Mouse (Mus musculus) c-Kit-positive CD71-positive TER-119-negative erythroid progenitor cells, embryonic 14.5 days (primary cell): ENCODE data around the gene Acoxl.
A peak's percentile ranks its signal among the peaks of the same experiment; 100 is the strongest.

Experiments used
- DNase-seq: peaks from one replicate; pipeline ENCODE4 v3.0.0-alpha.2; 2013; ENCODE audit warnings: low read depth

The Acoxl gene

DNA sequence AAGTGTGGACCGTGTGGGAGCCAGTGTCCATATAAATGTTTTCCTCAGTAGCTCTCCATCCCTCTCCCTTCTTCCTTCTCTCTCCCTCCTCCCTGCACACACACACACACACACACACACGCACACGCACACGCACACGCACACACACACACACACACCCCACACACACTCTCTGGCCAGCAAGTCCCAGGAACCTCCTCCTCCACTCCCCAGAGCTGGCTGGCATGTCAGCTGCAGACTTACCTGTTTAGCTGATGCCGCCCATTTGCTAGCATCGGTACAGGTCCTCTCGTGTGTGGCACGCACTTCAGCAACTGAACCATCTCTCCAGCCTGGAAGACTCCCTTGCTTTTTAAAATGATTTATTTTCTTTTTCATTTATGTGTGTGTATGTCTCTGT, 280.3 kb downstream of the Acoxl start:
- DNase-seq, result no peak

DNA sequence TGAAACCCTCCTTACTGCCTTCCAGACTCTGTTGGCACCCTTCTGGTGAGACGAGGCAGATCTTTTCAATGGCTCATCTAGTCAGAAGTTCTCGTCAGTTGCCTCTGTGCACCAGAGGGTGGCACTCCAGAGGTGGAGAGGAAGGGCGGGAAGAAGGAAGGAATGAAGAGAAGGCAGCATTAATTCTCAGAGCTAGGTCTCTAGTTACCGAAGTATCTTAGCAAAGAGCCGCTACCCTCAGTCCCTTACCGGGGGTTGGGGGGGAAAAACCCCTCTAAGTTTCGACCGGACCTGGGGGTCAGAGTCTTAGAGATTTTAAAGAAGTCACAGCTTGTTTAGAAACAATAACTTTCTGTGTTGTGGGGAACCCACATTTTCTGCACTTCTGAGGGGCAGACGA, 283.8 kb downstream of the Acoxl start:
- no peak for DNase-seq

DNA sequence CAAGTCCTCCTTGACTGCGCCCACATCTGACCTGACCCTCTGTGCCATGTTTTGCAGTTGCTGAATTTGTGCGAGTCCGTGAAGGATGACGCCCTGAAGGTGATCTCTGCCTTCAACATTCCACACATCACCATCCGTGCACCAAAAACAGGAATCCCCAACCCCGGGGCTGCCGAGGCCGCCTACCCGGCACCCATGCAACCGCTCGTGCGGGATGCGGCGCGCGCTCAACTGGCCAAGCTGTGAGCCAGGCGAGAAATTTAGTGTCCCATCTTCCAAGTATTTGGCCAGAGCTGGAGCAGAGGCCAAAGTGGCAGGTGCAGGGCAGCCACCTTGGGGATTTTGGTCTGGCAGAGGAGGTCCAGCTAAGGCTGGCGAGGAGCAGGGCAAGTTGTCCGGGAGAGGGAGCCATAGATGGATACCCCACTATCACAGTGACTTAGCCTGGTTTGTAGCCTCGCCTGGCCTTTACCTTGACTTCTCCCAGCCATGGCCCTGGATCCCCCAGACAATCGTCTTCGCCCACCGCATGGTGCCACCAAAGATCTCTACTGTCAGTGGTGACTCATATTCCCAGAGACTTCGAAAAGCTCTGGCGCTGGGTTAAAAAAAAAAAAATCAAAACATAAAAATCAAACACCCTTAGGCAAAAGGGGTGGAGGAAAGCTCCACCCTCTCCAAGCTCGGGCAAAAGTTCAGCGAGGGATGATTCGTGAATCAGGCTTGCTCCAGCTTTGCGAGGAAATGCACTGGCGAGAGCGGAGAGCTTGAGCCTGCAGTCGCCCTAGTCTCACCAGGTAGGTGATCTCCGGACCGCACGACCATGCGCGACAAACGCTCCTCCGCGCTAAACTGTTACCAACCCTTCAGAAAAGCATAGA, 284.5 kb downstream of the Acoxl start:
- no peak for DNase-seq

DNA sequence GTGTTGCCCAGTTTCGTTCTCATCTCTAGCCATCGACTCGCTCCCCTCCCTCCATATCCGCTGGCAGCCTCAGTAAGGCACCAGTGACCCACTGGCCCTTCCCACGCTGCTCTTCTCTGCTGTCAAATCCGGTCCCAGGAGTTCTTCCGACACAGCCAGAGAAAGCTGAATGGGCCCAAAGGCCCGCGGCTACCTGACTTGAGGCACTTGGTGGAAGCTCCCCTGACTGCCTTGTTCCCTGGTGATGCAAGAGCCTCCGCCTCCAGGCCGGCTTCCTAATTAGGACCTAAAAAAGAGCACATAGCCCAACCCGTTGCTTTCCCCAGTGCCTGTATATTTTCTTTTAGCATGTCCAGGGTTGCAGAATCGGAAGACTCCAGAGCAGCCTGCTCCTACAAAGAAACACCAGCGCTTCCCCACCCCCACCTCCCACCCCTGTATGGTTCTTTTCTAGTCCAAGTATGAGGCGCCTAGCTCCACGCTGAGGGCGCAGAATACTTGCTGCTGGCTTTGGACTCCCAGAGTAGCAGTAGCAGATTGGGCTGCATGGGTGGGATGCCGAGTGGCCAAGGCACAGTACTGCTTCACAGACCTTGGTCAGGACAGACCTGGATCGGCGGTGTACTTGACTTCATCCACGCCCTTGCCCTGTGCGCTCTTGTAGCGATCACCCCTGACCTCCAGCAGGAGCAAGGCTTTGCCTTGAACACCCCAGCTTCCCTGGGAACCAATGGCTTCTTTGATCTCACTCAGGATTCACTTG, 285.4 kb downstream of the Acoxl start:
- DNase-seq, result no peak

DNA sequence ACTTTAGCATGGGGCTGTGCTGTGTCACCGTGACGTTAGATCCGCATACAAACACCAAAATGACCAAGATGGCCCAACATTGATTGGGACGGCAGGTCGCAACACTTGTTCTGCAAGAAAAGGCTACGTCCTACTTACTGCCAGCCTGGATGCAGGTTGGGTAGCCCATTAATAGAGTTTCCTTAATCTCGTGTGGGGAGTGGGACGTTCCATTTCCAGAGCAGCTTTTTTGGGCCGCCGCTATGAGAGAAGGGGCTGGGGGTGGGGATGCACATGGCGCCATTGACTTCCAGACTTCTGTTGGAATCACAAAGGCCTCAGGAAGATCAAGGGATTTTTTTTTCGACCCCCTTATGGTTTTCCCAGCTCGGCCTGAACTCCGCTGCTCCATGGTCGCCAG, 286.0 kb downstream of the Acoxl start:
- DNase-seq, result no peak

DNA sequence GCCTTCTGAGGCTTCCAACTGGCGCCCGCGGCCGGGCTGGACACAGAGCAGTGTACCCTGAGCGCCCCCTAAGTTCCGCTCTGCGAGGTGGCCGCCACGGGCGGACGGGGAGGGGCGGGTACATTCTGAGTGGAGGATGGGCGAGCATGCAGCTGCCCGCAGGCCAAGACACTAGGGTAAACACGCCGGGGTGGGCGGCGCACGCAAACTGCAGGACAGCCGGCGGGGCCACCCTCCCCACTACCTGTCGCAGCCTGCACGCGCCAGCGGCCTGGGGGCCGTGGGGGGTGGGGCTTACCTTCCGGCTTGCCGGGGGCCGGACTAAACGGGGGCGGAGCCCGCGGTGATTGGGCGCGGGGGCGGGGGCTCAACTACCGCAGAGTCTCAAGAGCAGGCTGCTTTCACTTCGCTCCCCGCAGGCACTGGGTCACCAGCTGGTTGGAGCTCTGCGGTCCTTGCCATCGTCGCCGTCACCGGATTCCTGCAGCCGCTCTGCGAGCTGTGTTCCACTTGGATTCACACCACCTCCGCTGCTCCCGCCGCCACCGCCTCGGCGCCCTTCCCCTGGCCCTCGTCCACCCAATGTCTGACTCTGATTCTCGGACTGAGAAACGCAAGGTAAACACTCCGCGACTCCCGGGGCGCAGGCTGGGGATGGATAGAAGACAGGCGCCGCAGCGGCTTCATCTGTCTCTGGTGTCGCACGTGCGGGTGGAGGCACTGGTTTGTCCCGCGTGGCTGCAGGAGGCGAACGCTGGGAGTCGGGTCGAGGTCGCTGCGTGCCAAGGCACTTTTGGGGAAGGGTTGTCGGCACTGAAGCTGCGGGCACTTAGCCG, 287.2 kb downstream of the Acoxl start, which contains the start of gene Bcl2l11:
Bcl2l11 (plus strand) TSS at position 404 of the 836 bp plus-strand sequence.
- peak; percentile 80 for DNase-seq

DNA sequence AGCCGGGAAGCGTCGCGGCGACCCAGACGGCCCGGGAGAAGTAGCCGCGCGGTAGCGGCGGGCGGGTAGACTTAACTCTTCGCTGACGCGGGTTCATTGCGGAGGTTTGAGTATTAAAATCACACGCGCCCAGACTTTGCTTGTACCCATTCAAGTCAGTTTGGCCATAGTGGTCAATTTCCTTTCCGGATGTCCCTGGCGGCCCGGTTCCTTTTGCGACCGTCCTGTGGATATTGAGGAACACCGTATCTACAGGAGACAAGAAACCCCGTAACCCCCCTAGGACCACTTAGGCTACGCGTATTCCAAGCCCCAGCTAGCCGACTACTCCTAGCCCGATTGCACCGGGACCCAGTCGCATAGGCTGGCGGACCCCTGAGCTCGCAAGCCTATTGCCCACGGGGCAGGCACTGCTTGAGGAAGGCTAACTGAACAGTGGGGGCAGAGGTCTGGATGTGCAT, 287.9 kb downstream of the Acoxl start:
- DNase-seq, result no peak

DNA sequence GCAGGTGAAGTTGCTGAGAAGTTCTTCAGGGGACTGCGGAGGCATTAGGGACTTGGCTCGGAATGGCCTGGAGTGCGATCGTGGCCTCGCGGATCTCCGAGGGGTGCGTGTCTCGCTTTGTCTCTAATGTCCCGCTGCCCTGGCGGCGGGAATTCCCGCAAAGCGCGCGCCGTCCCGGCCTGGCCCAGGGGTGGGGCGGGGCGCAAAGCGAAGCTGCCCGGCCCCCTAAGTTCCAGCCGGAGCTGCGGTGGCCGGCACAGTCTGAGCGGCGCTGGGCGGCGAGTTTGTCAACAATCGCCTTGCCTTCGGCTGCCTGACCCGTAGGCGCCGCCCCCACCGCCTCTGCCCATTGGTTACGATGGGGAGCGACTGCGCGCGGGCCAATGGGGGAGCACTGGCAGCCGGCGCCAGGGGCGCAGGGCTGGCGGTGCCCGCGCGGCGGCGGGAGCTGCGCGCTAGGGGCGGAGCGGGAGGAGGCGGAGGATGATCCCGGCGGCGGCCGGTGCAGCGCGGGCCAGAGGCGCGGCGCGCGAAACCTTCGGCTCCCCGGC, 288.5 kb downstream of the Acoxl start:
- DNase-seq, result peak; percentile 89

DNA sequence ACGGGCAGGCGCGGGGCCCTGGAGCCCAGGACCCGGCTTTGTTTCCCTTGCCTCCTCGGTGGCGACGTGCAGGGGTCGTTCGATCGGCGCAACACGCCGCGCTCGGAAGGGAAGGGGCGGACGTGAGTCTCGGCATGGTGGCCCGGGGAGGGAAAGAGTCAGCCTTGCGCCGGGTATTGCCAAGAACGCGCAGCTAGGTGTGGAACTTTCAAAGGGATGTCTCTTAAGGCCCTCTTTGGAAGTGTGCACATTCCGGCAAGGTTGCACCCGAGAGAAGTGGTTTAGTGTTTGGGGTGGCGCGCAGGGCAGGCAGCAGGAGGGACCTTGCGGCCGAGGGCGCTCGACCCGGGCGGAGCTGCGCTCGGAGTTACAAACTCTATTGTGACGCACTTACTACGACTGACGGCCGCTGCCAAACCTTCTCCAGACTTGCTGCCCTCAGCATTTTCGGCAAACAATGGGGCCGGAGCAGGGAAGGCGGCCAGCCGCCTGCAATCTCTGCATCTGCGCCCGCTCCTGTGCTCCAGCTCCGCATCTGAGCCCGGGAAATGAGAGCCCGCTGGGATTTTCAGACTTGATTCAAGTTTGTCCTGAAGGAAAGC, 289.1 kb downstream of the Acoxl start:
- no peak for DNase-seq

DNA sequence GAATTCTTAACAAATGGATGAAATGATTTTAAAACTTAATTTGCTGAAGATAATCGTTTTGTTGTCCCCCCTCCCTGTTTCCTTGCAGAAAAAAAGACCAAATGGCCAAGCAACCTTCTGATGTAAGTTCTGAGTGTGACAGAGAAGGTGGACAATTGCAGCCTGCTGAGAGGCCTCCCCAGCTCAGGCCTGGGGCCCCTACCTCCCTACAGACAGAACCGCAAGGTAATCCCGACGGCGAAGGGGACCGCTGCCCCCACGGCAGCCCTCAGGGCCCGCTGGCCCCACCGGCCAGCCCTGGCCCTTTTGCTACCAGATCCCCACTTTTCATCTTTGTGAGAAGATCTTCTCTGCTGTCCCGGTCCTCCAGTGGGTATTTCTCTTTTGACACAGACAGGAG, 289.9 kb downstream of the Acoxl start:
- DNase-seq, result no peak

DNA sequence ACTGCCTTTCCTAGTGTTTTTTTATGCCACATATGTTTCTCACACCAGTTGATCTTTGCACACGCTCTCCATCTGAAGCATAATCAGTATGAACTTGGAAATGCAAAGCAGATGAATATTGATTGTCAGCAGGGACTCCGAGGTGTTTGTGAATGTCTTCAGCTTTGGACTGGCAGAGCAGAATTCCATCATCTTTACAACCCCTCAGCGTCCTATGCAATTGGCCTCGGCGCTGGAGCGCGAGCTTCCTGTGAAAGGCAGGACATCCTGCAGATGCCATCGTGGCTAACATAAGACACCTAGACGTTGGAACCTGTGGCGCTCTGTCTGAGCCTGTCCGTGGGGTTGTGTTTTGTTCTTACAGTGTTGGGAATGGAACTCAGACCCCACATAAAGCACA, 292.8 kb downstream of the Acoxl start:
- DNase-seq, result no peak

DNA sequence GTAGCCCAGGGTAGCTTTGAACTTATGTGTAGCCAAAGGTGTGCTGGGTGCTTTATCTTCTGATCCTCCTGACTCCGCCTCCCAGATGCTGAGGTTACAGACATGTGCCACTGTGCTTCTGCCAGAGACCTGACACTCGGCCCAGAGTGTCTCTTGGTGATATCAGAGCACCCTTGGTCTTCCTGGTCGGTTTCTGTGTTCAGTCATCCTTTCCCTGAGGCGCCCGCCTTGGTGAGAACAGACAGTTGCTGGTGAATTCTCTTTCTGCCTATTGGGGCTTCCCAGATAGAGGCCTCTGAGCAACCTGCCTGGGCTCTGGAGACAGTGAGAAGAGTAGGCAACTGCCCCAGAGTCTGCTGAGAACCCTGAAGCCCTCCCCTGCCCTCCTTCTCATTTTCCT, 294.0 kb downstream of the Acoxl start:
- DNase-seq, result no peak

DNA sequence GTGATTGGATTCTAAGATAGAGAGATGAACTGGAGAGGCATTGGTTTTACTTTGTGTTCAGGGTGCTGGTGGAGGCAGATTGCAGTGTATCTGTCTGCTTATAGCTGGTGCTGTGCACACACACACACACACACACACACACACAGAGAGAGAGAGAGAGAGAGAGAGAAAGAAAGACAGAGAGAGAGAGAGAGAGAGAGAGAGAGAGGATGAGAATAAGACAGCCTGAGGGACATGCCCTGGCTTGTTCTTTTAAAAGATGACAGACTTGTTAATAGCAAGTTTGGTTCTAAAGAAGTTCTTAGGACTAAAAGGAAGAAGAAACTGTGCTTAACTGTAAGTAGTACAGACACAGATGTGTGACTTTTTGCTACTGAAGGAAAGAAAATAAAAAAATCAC, 295.2 kb downstream of the Acoxl start:
- no peak for DNase-seq

DNA sequence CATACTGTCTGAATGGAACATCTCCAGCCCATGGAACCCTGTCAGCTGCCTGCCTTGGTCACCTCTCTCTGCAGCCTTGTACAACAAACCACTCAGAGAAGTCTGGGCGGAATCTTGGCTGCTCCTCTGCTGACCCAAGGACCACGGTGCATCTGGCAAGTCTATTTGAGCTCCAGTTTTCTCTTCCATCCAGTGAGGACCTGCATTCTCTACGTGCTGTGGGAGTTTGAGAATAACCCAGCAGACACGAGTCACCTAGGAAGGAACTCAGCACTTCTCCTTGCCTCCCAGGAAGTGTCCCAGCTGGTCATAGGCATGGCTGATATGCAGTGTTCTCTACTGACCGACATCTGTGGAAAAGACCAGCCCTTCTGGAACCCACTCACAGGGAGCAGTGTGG, 295.8 kb downstream of the Acoxl start:
- DNase-seq, result no peak

DNA sequence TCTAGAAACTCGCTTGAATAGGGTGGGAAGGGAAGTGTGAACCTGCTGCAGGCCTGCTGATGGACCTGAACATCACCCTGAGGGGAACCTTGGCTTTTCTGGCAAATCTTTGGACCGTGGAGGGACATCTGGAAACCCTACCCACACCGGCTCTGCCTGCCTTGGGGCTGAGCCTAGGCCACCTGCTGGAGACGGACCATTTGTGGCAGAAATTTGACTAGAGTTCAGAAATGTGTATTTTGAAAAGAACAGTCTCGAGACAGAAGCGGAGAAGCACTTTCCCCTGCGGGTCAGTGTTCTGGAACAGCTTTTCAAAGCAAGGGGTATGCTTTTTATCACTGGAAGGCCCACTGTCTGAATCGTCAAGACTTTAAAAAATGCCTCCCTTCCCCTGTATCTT, 296.3 kb downstream of the Acoxl start:
- no peak for DNase-seq

DNA sequence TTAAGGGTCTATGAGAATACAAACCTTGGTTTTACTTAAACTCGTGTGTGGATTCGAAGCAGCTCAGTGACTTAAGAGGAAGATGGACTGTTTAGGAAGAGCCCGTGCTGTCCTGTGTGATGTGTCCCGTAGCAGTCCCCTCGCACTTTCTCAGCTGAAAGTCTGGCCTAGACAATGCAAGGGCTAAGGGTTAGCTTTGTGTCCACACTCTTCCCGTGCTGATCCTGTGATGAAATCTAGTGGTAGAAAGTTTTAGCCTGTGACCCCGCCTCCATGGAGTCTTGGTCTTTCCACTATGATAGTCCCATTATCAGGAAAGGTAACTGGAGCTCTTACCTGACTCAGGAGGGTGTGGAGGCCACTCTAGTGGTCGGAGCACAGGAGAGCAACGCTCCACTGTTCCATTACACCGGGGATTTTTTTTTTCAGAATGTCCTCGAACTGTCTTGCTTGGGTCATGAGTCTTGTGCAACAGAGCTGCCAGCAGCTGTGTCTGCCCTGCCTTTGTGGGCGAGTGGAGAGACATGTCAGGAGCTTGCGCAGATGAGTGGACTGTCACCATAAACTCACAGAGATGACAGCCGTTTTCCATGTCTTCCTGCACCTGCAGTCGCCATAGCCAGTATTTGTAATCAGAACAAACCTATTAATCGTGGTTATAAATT, 298.2 kb downstream of the Acoxl start:
- DNase-seq, result no peak

DNA sequence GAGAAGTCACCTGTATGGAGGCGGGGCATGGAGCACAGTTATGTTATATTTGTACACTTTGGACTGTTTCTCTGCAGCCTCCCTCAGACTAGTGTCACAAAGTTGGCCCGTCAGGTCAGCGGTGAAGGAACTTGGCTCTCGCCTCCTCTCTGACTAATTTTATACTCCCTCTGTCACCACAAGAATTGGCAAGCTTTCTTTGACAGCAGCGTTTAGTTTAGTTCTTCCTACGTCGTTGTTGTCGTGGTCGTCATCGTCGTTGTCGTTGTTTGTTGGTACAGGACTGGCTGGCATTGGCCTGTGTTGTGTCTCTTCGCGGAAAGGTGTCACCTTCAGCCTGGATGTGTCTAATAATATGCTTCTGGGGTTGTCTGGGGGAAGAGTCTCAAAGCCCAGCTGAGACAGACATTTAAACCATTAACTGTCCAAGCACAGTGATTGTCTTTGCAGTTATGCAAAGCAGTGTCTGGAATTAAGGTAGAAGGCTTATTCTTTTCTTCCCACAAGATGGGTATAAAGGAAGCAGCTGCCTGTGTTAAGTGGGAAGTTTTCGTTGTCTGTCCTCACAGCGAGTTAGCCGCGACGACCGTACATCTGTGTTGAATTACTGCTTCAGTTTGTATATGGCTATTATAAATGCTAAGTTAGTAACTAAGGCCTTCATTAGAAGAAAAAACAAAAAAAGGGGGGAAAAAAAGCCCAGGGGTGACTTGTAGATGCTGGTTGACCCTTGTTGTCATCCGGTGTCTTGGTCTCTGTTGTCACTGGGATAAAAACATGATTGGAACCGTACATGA, 299.0 kb downstream of the Acoxl start:
- DNase-seq, result no peak

DNA sequence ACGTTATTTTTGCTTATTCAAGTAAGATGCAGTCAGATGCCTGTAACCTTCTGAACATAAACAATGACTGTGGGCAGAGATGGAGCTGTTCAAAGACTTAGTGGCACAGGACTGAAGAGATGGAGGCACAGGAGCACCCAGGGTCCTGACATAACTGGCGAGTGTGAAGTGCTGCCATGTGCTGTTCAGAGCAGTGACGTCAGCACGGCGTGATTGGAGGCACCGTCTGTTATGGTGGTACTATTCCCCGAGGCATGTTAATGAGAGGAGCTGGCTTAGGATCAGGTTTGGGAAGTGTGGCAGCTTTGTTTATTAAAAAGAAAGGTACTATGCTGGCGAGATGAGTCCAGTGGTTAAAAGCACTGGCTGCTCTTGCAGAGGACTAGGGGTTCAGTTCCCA, 300.2 kb downstream of the Acoxl start:
- DNase-seq, result no peak

DNA sequence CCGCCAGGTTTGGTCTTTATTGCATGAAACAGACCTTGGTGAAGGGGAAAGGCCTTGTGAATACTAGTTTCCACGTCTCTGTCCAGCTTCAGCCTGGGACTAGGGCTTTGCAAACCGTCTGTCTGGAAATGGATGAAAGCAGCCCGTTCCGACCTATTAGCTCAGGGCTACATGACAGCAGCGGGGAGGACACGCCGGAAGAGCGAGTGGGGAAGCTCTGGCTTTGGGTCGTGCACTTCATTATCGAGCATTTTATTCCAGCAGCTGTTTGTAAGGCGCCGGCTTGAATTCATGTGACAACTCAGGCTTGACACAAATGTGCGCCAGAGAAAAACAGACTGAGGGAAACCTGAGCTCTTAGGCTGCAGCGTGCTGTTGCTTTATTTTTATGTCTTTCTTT, 301.1 kb downstream of the Acoxl start:
- no peak for DNase-seq

DNA sequence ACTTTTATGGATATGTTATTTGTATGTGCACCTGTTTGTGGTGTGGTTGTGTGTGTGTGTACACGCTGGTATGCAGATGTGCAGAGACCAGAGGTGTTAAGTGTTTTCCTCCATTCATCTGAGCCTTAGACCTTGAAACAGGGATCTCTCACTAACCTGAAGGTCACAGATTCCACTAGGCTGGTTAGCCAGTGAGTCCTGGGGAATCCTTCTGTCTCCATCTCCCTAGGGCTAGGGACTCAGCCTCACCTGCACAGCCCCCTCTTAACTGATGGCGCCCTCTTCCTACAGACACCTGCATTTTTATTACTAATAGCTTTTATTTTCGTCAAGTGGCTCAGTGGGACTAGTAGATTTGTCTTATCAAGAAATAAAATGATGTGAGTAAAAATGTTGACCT, 301.5 kb downstream of the Acoxl start:
- no peak for DNase-seq
